Comparison of ENCODE assay signal across 10 mouse cellular contexts in the genomic region with DNA sequence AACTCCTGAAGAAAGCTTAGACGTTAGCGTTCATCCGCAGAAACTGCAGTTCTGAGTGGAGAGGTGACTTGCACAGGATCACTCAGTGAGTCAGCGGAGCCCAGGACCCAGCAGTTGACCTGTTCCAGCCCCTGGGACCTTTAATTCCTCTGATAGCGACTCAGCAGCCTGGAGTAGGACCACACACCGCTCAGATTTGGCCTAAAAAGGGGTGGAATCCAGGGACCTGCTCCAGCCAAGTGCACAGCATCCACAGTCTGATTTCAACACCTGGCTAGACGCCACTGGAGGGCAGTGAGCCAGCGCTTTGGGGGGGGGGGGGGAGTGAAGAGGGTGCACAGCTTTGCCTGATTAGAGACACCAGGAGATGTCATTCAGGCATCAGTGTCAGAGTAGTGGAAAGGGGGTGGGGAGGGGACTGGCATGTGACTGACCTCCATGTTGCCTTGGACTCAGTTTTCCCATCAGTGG. TPM values are rescaled to one million over a fixed set of nuclear protein-coding genes. Genes with fewer than 3 reads are reported as not detected.
A peak's percentile ranks its signal among the peaks of the same experiment; 100 is the strongest.
DNase-seq lines count a peak whose midpoint lies in the region; TF ChIP-seq lines count a peak whose summit lies in the region.
"Had no signal": no experiment of that assay in that cellular context is flagged by ENCODE, and none has a peak within 500 bp of the region (broad histone marks: within the 10 kb centered on the region; RNA-seq: fewer than 3 reads in every experiment).

No protein-coding gene starts in this region.

- WGBS in lung, adult 2 months = 51% methylated on average over 8 of the region's 8 CpGs

- TF ChIP-seq CTCF in lung, adult 2 months (IDR thresholded peaks at IDR 0.05; ENCODE audit: insufficient read depth, low read length) = no peak

- DNase-seq in adrenal gland, adult 2 months = peak; percentile 30
- DNase-seq in adrenal gland, postnatal 4 days (ENCODE audit: low spot score in 2 of 2) = no peak
- peak; percentile 62 for DNase-seq in retina, postnatal 1 day
- no peak for DNase-seq in retina, embryonic 14.5 days (ENCODE audit: low spot score)
- DNase-seq in lung, adult 2 months = peak; percentile 40
- peak; percentile 62 for DNase-seq in testis, postnatal 10 days (ENCODE audit: low spot score)
- DNase-seq in thymus, postnatal 14 days = no peak
- no peak for DNase-seq in right cerebral cortex, postnatal 4 days
- DNase-seq: cerebellum, adult 2 months; right cerebral cortex, postnatal 14 days had no signal

- H3K4me1 ChIP-seq in lung, adult 2 months (ENCODE audit: control insufficient read depth, insufficient read depth, low read length) = no peaks in the 10 kb centered on the region; the same call in none of the 2 replicates

- H3K4me3 ChIP-seq in lung, adult 2 months (replicated peaks; ENCODE audit: extremely low read depth, low read depth, low read length) = no peak overlapping the region

- TF ChIP-seq POLR2A in lung, adult 2 months (IDR thresholded peaks at IDR 0.05; ENCODE audit: borderline replicate concordance, extremely low read depth, low read depth, low read length) = no peak

RNA-seq across cellular contexts. Expression of a gene that starts 22.5 kb away (rescaled TPM):
- 100 to 1,000 TPM in 1 of 2 experiments, 10 to 100 TPM in 1; 63.6 to 105 TPM for total RNA-seq in adrenal gland, adult 2 months (2021)
- 66.9 and 71.9 TPM in 2 replicates for polyA plus RNA-seq in adrenal gland, adult 2 months (2012; rRNA removed)
- 10 to 100 TPM; 58.1 to 65.3 TPM for total RNA-seq in adrenal gland, postnatal 4 days (2021)
- polyA plus RNA-seq in lung, adult 2 months (2012; rRNA removed) = 285 and 297 TPM in 2 replicates

Comparison
In these comparisons a context has a peak if more than half of its experiments do, and no peak if none do; other contexts are left out.
1. DNase-seq: peak in adrenal gland, adult 2 months (single experiment), retina, postnatal 1 day (single experiment), lung, adult 2 months (single experiment) and testis, postnatal 10 days (single experiment); none in adrenal gland, postnatal 4 days (0 of 2), retina, embryonic 14.5 days (single experiment), thymus, postnatal 14 days (single experiment) and right cerebral cortex, postnatal 4 days (single experiment).